Mouse (Mus musculus): ENCODE data around the gene Anxa1. TPM values are rescaled to one million over a fixed set of nuclear protein-coding genes. Genes with fewer than 3 reads are reported as not detected.

Anxa1 gene
- polyA plus RNA-seq (2012; rRNA removed), result 8.8 and 9.7 TPM in 2 replicates

GRCm38 (mm10) chr19:20390455-20390994 is at the start of gene Anxa1:
TSS of gene Anxa1 (minus strand) at chr19:20390944.

Other genes with a start within 250 kb of the Anxa1 start
- gene Aldh1a1, start 101.8 kb upstream of the Anxa1 start, polyA plus RNA-seq (2012; rRNA removed), result 164 and 240 TPM in 2 replicates